Mouse (Mus musculus): Measurements from ENCODE around the gene Ascl2.

The Ascl2 gene

DNA sequence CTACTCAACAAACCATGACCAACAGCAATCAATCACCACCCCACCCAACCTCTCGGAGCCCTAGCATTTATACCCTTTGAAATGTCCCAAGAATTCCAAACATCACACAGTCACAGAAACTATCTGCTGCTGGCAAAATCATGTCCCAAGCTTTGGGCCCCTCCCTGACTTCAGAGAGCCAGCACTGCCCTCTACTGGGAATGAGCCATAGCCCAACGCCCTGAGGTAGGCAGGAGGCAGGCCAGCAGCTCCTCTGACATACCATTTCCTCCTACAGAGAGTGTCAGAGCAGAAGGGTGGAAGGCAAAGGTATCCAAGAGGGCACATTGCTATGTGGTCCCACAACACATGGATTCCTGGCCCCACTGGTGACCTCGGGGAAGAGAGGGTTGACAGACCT is 33.6 kb upstream of the Ascl2 start:
- DNase-seq (ENCODE audit: low read depth, low spot score) = no peak

DNA sequence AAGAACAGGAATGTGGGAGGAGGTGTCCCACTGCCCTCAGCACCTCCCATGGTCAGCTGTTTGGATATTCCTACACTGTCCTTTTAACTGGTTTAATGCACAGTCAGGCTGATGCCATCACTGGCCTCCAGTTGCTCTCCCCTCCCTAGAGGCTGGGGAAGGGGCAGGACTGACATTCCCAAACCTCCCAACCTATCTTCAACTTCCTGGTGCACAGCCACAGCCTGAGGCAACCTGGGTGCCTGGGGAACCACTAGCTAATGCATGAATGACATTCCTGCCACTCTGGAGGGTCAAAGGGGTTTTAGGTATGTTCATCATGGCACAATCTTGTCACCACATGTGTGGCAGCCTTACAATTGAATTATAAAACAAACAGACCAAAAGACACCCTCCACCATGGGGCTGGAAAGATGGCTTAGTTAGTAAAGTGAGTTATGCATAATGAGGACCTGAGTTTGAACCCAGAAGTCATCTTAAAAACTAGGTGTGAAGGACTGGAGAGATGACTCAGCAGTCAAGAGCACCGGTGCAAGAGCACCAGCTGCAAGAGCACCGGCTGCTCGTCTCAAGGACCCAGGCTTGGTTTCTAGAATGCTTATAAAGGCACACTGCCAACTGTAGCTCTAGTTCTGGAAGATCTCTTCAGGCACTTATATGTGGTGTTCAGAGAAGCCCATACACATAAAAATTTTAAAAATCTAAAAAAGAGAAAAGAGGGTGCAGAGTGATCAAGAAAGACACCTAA is 28.5 kb upstream of the Ascl2 start:
- no peak for DNase-seq (ENCODE audit: low read depth, low spot score)

DNA sequence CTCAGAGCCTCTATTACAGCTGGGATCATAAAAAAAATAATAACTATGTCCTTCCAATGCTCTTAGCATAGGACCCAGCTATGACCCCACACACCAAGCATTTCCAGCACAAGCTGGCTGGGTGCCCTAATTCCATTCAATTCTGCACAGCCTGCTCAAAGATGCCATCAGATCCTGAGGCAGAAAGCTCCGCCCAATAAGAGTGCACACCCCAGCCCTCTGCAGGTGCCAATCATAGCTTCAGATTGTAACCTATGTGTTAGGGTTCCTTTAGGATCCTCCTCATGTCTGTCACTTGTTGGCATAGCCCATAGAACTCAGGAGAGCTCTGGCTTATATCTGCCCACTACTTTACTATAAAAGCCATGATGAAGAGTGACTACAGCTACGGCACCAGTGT is 27.9 kb upstream of the Ascl2 start:
- DNase-seq (ENCODE audit: low read depth, low spot score) = no peak

DNA sequence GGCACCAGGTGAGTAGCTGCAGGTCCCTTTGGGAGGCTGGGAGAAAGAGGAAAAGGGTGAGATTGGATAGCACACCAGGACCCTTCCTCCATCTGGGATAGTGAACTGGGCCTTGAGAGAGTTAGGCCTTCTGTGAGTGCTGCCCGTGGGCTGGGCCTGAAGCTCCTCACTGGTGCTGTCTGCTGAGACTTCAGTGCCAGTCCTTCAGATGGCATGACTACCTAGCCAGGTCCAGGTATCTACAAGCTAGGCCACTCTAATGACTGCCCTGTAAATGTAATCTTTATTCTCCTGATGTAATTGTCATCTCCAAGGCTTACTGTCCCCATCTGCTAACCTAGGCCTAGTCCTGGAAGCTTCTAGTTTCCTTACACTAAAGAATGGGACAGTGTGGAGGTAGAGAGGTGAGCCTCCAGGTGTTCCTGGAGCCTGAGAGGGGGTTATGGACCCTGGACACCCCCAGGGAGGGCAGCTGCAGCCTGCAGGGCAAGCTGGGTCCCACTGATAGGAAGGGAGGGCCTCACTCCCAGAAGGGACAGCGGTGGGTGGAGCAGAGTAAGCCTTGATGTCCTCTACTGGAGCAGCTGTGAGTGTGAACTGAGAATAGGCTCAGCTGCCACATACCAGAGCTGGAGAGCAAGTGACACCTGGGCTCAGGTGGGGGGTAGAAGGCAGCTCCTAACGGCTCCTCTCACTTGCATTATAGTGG is 26.7 kb upstream of the Ascl2 start:
- no peak for DNase-seq (ENCODE audit: low read depth, low spot score)

DNA sequence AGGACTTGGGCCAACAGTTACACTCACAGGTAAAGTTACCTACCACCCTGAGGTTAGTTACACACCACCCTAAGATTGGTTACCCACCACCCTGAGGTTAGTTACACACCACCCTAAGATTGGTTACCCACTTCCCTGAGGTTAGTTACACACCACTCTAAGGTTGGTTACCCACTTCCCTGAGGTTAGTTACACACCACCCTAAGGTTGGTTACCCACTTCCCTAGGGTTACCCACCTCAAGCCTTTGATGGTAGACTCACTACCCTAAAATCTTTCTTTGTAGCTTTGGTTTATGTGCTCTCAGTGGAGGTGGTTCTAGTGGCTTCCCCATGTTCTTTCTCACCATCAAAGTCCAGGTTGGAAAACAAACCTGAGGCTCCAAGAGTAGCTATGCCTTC is 25.9 kb upstream of the Ascl2 start:
- no peak for DNase-seq (ENCODE audit: low read depth, low spot score)

DNA sequence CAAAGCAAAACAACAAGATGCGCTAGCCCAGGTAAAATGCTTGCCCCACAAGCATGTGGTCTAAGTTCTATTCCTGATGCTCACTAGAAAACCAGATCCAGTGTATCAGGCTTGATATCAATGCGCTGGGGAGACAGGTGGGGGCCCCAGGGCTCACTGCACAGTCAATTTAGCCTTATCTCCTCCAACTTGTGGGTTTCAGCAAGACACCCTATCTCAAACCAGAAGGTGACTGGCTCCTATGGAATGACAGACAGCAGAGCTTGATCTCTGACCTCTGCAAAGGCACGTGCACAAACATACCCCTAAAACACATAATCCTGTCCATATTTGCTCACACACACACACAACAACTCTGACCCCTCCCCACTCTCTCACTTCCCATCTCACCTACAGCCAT is 18.7 kb upstream of the Ascl2 start:
- no peak for DNase-seq (ENCODE audit: low read depth, low spot score)

DNA sequence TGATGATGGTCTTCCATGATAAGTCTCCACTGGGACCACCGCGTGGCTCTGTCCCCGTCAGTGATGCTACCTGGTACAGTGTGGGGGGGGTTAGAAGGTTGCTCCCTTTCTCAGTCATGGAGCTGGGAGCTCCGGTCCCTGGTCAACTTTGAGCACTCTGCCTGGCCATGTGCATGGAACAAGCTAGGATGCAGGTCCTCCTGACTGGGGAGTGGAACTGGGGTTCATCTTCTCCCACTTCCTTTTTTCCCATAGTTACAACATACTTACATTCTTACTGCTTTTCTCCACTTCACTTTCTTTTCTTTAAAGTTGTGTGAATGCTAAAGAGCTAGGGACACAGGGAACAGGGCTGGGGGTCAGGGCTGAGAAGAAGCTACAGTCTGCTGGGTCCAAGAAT is 16.1 kb upstream of the Ascl2 start:
- no peak for DNase-seq (ENCODE audit: low read depth, low spot score)

DNA sequence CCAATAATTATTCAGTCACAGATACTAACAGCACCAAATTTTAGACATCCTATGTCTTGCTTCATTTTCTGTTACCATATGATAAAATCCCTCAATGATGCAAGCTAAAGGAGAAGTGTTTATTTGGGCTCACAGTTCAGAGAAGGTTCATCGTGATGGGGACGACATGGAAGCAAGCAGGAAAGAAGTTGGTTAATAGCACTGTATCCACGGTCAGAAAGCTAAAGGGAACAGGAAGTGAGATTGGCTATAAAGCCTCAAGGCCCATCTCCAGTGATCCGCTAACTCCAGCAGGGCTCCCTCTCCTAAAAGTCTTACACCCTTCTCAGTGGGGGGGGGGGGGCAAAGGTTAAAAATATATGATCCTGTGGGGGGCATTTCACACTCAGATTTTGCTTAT is 12.8 kb upstream of the Ascl2 start:
- no peak for DNase-seq (ENCODE audit: low read depth, low spot score)

DNA sequence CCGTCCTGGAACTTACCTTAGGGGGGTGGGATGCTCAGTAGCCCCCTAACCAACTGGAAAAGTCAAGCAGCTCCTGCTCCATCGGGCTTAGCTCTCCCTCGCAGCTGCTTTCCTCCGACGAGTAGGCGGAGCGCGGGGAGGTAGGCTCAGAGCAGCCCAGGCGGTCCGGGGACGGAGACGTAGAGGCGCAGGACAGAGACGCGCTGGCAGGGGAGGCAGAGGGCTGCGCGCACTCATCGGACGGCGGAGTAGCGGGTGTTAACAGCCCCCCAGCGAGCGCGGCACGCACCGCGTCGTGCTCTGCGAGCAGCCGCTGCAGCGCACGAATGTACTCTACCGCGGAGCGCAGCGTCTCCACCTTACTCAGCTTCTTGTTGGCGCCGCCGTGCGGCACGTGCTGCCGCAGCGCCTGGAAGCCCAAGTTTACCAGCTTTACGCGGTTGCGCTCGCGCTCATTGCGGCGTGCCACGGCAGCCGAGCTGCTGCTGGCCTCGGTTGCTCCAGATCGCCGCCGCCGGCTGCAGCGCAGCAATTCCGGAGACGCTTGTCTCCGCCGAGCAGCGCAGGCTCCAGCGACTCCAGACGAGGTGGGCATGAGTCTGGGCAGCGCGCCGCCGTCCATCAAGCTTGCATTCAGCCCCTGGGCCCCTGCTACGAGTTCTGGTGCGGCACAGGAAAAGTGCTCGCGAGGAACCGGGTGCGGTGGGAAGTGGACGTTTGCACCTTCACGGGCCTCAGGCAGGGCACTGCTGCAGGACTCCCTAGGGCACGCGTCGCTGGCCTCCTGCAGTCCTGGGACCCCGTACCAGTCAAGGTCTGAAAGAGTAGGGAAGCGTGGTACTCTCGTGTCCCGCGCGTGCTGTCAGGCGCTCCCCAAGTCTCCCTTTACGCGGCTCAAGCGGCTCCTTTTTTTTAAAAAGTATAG is 918 bp downstream of the Ascl2 start:
- DNase-seq (ENCODE audit: low read depth, low spot score) = peak; percentile 46

DNA sequence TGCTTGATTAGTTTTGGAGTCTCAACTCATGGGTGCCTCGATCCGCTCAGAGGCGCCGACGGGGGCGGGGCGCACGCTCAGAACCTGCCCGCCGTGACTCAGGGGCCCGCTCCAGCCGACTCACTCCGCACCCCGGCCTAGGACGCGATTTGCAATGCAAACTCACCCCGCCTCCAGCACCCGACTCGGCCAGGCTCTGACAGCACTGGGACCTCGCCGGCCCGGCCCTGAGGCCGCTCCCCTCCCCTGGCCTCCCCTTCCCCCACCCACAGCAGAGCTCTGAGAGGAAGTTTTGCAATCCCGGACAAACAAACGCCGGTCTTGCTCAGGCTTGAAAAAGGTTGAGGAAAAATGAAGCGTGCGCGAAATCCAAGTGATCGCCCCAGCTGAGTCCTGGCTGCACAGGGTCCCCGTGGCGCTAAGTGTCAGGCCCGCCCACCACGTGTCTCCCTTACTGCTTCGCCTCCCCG is 1.6 kb downstream of the Ascl2 start:
- DNase-seq (ENCODE audit: low read depth, low spot score) = peak; percentile 39

DNA sequence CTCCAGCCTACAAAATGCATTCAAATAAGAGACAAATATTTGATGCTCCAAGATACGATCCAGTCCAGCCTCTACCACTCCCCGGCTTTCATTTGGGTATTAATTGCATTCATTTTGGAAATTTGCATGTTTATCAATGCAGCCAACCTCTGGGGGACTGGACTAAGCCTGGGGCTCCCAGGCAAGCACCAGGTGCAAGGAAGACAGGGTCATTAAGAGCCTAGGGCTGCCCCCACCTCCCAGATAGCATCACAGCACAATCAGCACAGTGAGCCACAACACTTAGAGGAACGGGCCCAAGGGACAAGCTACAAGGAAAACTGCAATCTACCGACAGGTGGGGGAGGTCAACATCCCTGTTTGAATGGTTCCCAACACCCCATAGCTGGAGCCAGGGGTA is 9.3 kb downstream of the Ascl2 start:
- DNase-seq (ENCODE audit: low read depth, low spot score) = no peak

DNA sequence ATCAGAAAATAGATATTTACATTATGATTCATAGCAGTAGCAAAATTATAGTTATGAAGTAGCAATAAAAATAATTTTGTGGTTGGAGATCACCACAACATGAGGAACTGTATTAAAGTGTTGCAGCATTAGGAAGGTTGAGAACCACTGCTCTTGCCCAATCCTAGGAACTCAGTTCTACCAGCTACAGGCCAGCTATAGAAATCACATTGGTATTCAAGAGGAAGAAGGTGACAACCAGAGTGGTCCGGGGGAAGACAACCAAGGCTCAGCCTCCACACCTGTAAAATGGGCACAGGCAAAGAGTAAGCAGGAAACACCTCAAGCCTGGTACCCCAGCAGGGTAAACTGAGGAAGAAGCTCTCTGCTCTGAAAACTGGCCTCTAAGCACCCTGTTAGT is 10.2 kb downstream of the Ascl2 start:
- DNase-seq (ENCODE audit: low read depth, low spot score) = no peak

DNA sequence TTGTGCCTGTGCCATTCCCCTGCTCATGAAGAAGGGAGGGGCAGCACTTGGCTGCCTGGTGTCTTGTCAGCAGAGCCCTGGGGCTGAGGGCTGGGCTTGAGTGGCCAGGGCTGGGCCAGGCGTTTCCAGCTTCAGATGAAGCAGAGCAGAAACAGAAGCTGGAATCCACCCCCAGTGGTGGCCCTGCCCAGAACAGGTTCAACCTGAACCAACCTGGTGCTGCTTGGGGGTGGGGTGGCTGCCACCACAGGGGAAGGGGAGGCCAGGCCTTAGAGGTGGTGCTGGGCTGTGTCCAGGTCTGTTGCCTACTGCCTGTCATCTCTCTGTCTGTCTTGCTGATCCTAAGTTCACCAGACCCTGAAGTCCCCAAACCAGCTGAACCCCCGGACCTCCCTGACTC is 13.0 kb downstream of the Ascl2 start:
- no peak for DNase-seq (ENCODE audit: low read depth, low spot score)

DNA sequence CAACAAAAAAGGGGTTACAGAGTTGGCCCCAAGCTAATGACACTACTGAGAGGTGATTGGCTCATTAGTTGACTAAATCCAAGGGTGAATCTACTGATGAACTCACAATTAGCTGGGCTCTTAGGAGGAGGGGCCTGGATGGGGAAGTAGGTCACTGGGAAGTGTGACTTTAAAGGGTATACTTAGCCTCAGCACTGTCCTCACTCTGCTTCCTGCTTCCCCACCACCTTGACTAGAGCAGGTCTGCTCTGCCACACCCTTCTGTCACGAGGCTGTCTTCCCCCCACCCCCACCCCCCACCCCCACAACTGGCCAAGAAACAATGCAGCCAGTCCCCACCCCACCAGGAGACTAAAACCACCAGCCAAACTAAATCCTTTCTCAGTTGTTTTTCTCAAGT is 19.5 kb downstream of the Ascl2 start:
- no peak for DNase-seq (ENCODE audit: low read depth, low spot score)

DNA sequence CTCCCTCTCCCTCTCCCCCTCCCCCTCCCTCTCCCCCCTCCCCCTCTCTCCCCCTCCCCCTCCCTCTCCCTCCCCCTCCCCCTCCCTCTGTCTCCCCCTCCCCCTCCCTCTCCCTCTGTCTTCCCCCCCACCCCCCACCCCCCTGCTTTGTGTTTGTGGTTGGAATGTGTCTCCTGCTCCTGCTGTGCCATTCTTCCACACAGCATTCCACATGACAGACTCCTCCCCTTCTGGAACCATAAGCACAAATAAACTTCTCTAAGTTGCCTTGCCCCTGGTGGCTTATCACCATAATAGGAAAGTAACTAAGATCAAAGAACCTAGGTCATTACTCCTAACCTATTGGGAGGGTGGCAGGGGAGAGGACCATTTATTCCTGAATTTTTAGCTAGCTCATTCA is 31.4 kb downstream of the Ascl2 start:
- DNase-seq (ENCODE audit: low read depth, low spot score) = no peak

DNA sequence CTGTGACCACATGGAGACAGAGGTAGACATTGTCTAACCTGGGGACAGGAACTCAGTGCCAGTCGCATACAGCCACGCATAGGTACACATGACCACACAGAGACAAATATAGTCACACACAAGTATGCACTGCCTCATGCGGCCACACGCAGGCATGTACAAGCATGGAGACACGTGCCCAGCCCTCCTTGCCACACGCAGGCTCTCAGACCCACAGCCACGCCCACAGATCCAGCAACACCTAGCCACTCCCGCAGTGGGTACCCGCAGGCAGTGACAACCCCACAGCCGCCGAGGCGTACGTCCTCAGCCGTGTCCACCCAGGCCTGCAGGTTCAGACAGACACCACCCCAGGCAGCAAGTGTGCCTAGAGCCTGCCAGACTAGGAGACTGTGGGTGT is 33.4 kb downstream of the Ascl2 start:
- DNase-seq (ENCODE audit: low read depth, low spot score) = no peak

DNA sequence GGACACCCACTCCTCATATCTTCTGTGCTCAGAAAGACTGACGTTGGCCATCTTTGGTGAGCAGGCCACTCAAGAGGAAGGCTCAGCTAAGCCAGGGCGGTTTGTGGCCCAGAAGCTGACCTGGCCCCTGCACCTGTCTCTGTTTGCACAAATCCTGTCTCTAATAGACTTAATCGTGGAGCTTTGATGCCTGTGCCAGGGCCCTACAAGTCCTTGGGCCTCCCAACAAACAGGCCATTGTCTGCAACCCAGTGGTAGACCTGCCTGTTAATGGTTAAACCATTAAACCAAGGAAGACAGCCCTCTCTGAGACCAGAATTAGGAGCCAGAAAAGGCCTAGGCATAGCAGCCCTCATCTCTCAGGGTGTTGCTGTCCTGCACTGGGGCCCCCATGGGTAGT is 36.6 kb downstream of the Ascl2 start:
- DNase-seq (ENCODE audit: low read depth, low spot score) = no peak

DNA sequence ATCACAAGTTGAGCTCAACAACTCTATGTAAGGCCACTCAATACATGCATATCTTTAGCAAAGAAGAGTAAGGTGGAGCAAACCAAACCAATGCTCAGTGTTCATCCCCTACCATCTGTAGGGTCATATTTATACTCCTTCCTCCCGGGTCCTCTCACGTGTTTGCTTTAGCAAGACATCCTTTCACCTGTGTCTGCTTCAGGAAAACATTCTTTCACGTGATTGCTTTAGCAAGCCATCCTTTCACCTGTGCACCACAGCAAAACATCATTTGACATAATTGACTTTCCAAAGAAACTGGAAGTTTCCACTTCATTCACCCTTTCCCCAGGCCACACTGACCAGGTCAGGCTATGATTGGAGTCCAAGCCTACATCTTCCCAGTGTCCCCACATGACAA is 38.0 kb downstream of the Ascl2 start, which contains the start of gene Th:
Th (minus strand) TSS at position 101 of the 400 bp plus-strand sequence.
- no peak for DNase-seq (ENCODE audit: low read depth, low spot score)

DNA sequence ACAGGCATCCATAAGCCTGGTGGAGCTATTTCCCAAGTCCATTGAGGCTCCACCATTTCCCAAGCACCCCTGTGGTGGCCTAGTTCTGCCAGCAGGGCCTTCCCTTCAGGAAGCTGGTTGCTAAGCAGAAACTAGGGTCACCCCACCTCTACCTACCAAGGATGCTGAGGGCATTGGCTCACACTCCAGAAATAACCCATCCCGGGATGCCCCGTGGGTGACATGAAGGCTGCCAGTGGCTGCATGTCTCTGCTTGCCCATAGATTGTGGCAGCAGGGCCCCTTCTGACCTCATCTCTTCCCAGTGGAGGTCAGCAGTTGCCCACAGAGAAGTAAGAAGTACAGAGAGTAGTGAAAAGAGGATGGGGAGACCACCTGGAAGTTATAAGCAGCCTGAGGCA is 39.5 kb downstream of the Ascl2 start:
- no peak for DNase-seq (ENCODE audit: low read depth, low spot score)

DNA sequence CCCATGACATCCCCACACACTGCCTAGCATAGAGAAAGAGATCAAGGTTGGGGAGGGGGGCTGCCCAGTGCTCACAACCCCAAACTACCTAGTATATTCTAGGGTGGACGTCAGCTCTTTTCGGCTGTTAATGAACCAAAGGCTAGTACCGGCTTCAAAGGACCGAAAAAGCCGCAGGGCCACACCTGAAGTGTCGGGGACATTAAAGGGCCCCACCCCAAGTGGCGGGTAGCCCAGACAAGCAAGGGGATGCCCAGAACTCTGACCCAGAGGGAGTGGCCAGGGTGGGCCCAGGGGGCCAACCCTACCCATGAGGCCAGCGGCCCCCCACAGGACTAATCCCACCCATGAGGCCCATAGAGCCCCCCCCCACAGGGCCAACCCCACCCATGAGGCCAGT is 41.8 kb downstream of the Ascl2 start:
- no peak for DNase-seq (ENCODE audit: low read depth, low spot score)

DNA sequence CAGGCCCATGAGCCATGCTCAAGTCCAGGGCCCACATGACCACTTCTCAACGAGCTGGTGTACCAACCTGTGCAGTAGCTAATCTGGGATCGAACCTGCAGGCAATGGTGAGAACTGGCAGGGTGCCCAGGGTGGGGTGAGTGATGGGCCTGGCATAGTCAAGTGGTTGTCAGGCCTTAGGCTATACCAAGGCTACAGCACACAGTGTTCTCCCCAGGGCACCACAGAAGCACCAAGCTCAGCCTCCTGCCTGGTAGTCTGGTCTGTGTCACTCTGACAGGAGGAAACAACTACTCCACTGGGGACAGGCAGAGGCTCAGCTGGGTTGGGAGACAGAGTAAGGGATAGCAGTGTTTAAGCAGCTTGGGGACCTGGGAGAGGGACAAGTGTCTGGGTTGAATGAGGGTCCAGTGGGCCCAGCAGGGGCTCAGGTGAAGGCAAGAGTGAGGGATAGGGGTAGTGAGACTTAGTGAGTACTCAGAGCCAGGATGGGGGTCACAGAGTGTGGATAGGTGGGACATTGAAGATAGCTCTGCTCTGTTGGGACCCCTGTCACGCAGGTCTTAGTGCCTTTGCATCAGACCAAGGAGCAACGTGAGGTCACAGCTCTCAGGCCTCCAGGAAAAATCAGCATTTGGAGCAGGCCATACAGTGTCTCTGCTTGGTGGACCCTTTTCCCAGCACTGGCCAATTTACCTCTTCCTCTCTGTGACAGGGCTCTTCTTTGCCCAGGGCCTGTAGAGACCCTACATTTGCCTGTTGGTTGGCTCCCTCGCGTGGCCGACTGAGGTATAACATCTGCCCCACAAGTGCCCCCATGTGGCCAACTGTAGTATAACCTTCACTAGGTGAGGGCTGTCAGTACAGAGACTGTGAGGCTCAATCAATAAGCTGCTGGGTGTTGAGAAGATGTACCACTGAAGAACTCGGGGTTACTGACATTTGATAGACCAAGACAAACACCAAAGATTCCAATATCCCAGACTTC is 50.1 kb downstream of the Ascl2 start:
- peak; percentile 62 for DNase-seq (ENCODE audit: low read depth, low spot score)

Measured in WW6 (cell line).